Mouse (Mus musculus): ENCODE measurements around the gene Phf8. TPM values are rescaled to one million over a fixed set of nuclear protein-coding genes. Genes with fewer than 3 reads are reported as not detected.
A peak's percentile ranks its signal among the peaks of the same experiment; 100 is the strongest.
"Not testable (repeated sequence)": the region's sequence is repeated elsewhere in the genome, so short reads cannot be mapped to it uniquely, and the experiment has no call there.

Gene Phf8
- 10 to 100 TPM; 17.5 to 21.0 TPM for total RNA-seq (2021)
- long read RNA-seq, experiment 1, full-length matches to known transcripts: 1 of 5 reads
- long read RNA-seq, experiment 1, partial matches to known transcripts: 1 of 5 reads
- long read RNA-seq, experiment 1, other reads (novel, unspliced or antisense): 3 of 5 reads
- long read RNA-seq, experiment 2, full-length matches to known transcripts: 2 of 2 reads
- long read RNA-seq, experiment 2, partial matches to known transcripts: 0 of 2 reads
- long read RNA-seq, experiment 2, other reads (novel, unspliced or antisense): 0 of 2 reads

GRCm38 (mm10) chrX:151520458-151521322 lies at the start of gene Phf8:
Gene Phf8, plus strand, starts transcription at chrX:151520672.
- DNase-seq (ENCODE audit: low spot score in 2 of 2): peak; percentile 82 to 94

- no peak for DNase-seq (ENCODE audit: low spot score in 2 of 2)
Observed at GRCm38 (mm10) chrX:151488128-151488527, 32.3 kb upstream of the Phf8 start.

- DNase-seq (ENCODE audit: low spot score in 2 of 2): not testable (repeated sequence)
Observed at GRCm38 (mm10) chrX:151493269-151493668, 27.2 kb upstream of the Phf8 start.

- no peak for DNase-seq (ENCODE audit: low spot score in 2 of 2)
Observed at GRCm38 (mm10) chrX:151496596-151496995, 23.9 kb upstream of the Phf8 start.

- DNase-seq (ENCODE audit: low spot score in 2 of 2): no peak
Observed at GRCm38 (mm10) chrX:151508536-151508935, 11.9 kb upstream of the Phf8 start.

GRCm38 (mm10) chrX:151509906-151510305 lies 10.6 kb upstream of the Phf8 start:
- no peak for DNase-seq (ENCODE audit: low spot score in 2 of 2)

GRCm38 (mm10) chrX:151513066-151513465 lies 7.4 kb upstream of the Phf8 start:
- no peak for DNase-seq (ENCODE audit: low spot score in 2 of 2)

GRCm38 (mm10) chrX:151513694-151514093 lies 6.8 kb upstream of the Phf8 start:
- no peak for DNase-seq (ENCODE audit: low spot score in 2 of 2)

- no peak for DNase-seq (ENCODE audit: low spot score in 2 of 2)
Observed at GRCm38 (mm10) chrX:151518181-151518580, 2.3 kb upstream of the Phf8 start.

- no peak for DNase-seq (ENCODE audit: low spot score in 2 of 2)
Observed at GRCm38 (mm10) chrX:151520127-151520457, 380 bp upstream of the Phf8 start.

GRCm38 (mm10) chrX:151521786-151522522 lies 1.5 kb downstream of the Phf8 start:
- DNase-seq (ENCODE audit: low spot score in 2 of 2): peak in 1 of 2 experiments; percentile 9

- no peak for DNase-seq (ENCODE audit: low spot score in 2 of 2)
Observed at GRCm38 (mm10) chrX:151553356-151553755, 32.9 kb downstream of the Phf8 start.

- no peak for DNase-seq (ENCODE audit: low spot score in 2 of 2)
Observed at GRCm38 (mm10) chrX:151575166-151575565, 54.7 kb downstream of the Phf8 start.

- no peak for DNase-seq (ENCODE audit: low spot score in 2 of 2)
Observed at GRCm38 (mm10) chrX:151643386-151643785, 122.9 kb downstream of the Phf8 start.

GRCm38 (mm10) chrX:151653744-151654143 lies 133.3 kb downstream of the Phf8 start:
- DNase-seq (ENCODE audit: low spot score in 2 of 2): no peak

GRCm38 (mm10) chrX:151674492-151675171 lies 154.2 kb downstream of the Phf8 start:
- no peak for DNase-seq (ENCODE audit: low spot score in 2 of 2)

Other genes starting within 250 kb of the Phf8 start
- 10 to 100 TPM; 23.6 to 24.4 TPM for gene Fam120c, start 176.5 kb upstream of the Phf8 start, total RNA-seq (2021)